Mouse (Mus musculus) cerebellum, postnatal 36 days (tissue): ENCODE data around the gene Hipk1.

Experiments
- DNase-seq, 2 experiments: peaks; one replicate each; pipeline ENCODE4 v3.0.0; 2021 to 2022; ENCODE audit warnings: mixed read lengths in 2 of 2

The Hipk1 gene

GRCm38 (mm10) chr3:103745001-103745770 is 46.2 kb downstream of the Hipk1 start:
- DNase-seq: no peak

GRCm38 (mm10) chr3:103743208-103743607 is 48.2 kb downstream of the Hipk1 start:
- no peak for DNase-seq

GRCm38 (mm10) chr3:103740342-103740741 is 51.0 kb downstream of the Hipk1 start:
- DNase-seq: no peak

DNA sequence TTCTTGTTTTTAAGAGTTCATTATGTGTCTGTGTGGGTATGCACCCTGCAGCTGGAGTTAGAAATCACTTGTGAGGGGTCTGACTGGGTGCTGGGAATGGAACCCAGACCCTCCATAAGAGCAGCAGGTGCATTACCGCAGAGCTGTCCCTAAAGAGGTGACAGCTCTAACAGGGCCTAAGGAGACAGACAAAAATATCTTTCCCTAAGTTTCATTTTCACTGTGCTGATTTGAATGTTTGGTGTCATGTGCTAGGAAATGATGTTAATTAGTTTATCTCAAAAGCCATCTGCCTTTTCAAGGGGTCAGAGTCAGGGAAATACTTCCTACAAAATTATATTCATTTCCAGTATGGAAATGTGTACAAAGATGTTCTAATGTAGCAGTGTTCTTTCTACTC is 52.0 kb downstream of the Hipk1 start, which contains the start of gene Gm10964:
Gene Gm10964, plus strand, starts transcription at position 38 of the 400 bp plus-strand sequence.
- no peak for DNase-seq

DNA sequence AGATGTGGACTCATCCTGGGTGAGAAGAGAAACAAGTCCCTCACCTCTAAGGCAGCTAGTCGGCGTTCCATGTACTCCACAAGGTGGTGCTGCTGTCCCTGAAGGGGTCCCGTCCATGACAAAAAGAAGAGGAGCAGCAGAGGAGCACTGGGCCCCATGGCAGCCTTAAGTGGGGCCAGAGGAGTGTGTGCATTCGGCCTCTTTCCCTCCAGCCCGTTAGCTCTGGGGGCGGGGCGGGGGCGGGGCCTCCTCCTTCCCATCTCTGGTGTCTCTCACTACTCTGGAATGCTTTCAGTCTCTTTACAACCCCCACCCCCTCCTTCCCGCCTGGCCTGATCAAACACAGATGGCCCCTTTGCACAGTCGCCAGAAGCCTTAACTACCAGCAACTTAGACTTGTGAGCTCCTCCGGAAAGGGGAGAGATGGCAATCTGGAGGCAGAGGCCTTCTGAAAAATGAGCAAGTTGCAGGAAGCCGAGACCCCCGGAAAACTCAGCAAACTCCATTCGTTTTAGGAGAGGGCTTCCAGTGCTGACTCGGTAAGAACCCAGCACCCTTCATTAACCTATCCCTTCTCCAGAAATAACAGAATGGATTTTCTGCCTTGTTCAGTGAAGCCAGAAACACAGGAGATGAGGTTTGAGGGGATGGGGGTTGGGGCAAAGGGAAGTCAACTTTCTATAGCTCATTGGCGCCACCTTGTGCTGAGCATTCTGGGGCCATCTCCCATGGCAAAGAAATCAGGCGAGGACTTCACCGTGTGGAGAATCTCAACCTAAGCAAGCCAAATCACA is 53.4 kb downstream of the Hipk1 start, which contains the start of gene Olfml3:
Gene Olfml3, minus strand, starts transcription at position 224 of the 794 bp plus-strand sequence.
- peak; percentile 89 to 92 for DNase-seq

- peak; percentile 30 to 42 for DNase-seq
Measured at GRCm38 (mm10) chr3:103737061-103737754, 54.2 kb downstream of the Hipk1 start.

- DNase-seq: no peak
Measured at GRCm38 (mm10) chr3:103735776-103736600, 55.4 kb downstream of the Hipk1 start.

DNA sequence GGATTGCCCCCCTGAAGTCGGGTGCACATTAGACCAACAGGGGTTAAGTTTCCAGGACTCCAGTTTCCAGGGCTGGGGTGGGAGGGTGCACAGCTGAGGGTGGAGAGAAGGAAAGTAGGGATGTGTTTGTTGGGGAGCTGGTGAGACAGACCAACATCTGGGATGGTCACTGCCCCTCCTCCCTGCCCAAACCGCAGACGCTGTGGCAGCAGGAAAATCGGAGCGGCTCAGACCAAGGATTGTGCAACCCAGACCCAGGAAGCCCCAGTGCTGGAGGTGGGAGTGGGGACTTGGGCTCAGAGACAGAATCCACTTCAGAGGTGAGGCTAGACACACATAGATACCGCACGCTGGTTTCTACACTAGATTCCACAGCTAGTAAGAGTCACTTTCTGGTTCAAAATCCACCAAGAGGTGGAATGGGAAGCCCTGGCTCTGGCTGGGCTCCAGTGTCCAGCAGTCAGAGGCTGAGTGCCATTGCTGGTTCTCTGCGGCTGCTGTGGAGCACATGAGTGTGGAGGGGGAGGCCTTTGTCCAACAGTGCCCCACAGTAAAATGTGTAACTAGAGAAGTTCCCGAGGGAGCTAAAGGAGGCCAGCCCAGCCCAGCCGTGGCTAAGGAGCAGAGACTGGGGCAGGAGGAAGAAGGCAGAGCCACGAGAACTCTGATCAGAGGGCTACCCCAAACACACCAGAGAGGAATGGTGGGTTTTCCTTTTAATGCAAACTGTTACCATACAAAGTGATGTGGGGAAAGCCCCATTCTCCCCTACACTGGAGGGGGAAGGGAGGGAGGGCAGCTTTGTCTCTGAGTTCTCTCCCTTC is 56.5 kb downstream of the Hipk1 start:
- DNase-seq: no peak

DNA sequence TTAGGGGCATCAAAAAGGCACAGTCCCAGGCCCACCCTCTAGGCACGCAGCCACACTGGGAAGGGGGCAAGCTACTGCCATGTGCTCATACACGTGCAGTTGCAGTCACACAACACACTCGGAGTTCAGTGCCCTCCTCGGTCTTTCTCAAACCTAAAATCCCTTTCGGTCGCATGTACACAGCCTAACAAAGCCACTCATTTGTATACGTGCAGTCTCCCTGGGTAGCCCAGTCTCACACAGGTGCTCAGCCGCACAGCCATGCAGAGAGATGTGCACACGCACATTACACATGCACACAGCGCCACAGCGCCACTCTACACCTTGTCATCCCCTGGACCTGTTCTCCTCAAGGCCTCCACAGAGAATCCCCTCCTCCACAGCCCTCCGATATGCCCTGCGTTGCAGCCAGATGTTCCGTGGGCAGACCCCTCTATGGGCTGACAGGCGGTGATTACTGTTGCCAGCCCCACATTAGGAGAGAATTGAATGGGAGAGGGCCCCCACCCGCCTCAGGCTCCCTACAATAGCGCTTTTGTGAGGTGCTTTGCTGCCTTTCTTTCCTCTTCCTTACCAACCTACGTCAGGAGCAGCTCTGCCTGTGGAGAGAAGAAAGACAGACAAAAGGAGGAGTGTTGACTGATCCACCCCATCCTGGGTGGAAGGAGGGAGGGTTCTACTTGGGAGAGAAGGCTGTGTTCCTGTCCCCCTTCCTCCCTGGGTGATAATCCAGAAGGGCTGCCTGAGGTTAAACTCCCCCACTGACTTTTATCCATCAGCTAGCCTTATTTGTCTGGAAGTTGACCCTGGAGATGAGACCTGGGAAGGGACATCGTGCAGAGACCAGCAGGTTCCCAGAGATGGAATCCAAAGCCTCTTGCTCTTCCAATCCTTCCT is 57.3 kb downstream of the Hipk1 start:
- peak; percentile 22 to 34 for DNase-seq

DNA sequence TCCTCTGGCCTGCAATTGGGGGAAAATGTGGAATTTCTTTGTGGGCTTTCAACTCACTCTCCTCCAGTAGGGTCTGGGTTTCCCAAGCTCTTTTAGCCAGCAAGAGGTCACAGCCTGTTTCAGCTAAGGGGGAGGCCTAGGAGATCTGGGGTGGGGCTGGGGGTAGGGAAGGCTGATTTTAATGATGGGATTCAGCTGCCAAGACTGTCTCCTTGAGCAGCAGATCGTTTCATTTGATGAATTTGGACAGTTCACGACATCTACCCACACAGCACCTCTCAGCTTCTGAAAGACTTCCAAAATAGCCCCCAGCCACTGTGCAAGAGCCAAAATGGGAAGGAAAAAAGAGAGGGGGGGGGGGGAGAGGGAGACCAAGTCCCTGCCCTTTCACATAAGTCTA is 58.2 kb downstream of the Hipk1 start:
- no peak for DNase-seq

GRCm38 (mm10) chr3:103732116-103732515 is 59.2 kb downstream of the Hipk1 start:
- no peak for DNase-seq

DNA sequence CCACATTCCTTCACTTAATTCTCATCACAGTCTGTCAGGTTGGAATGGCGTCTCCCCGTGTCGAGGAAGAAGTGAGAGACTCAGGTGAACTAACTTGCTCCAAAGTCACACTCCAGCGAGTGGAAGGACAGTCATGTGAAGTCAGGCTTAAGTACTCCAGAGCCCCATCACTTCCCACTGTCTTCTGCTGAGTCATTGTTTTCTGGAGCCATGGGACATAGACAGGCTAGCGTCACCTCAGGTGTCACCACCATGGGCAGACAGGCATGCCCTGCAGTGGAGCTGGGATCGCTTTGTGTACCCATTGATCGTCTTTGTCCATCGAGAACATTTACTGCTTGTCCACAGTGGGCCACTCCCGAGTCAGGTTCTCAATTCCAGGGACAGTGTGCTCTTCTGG is 61.5 kb downstream of the Hipk1 start:
- DNase-seq: no peak

- no peak for DNase-seq
Measured at GRCm38 (mm10) chr3:103727813-103728326, 63.5 kb downstream of the Hipk1 start.

GRCm38 (mm10) chr3:103726642-103727041 is 64.7 kb downstream of the Hipk1 start:
- no peak for DNase-seq

- DNase-seq: no peak
Measured at GRCm38 (mm10) chr3:103724137-103724536, 67.2 kb downstream of the Hipk1 start.

DNA sequence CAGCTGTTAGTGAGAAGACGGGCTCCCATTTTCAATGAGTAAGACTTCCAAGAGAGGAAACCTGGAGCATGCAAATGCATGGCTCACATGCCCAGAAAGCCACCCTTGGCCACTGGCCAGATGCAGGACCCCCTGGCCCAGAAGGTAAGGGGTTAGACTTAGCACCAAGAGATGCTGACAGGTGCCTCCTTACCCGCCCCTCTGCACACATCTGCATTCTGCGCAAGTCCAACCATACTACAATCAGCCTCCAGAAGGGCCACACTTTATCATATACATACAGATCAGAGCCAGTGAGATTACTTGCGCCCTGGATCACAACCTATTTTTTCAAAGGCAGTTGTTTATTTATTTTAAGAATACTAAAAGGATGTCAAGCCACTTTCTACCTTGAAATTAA is 72.6 kb downstream of the Hipk1 start:
- no peak for DNase-seq

- DNase-seq: no peak
Measured at GRCm38 (mm10) chr3:103716774-103717760, 74.3 kb downstream of the Hipk1 start.

- no peak for DNase-seq
Measured at GRCm38 (mm10) chr3:103715762-103716693, 75.3 kb downstream of the Hipk1 start.
